Comparison of ENCODE assay signal across 5 mouse cellular contexts in genomic region chr17:8155010-8155409, GRCm38 (mm10). TPM values are rescaled to one million over a fixed set of nuclear protein-coding genes. Genes with fewer than 3 reads are reported as not detected.
"Had no signal": no experiment of that assay in that cellular context is flagged by ENCODE, and none has a peak within 500 bp of the region (broad histone marks: within the 10 kb centered on the region; RNA-seq: fewer than 3 reads in every experiment).

No protein-coding gene starts in this region.

RNA-seq across cellular contexts. Expression of gene Gm49673, which starts 7.4 kb away (rescaled TPM):
- total RNA-seq: megakaryocyte progenitor cell, adult 5-6 weeks had no signal
- polyA plus RNA-seq: liver, postnatal 0 days; macrophage; midbrain, embryonic 11.5 days; stomach, postnatal 0 days had no signal
